Mouse (Mus musculus) embryo, embryonic 10.5 days (tissue): ENCODE results near the gene Marveld1.

Experiments used
- DNase-seq: peaks from one replicate; pipeline ENCODE4 v3.0.0-alpha.2; 2015; ENCODE audit warnings: low spot score

The Marveld1 gene

DNA sequence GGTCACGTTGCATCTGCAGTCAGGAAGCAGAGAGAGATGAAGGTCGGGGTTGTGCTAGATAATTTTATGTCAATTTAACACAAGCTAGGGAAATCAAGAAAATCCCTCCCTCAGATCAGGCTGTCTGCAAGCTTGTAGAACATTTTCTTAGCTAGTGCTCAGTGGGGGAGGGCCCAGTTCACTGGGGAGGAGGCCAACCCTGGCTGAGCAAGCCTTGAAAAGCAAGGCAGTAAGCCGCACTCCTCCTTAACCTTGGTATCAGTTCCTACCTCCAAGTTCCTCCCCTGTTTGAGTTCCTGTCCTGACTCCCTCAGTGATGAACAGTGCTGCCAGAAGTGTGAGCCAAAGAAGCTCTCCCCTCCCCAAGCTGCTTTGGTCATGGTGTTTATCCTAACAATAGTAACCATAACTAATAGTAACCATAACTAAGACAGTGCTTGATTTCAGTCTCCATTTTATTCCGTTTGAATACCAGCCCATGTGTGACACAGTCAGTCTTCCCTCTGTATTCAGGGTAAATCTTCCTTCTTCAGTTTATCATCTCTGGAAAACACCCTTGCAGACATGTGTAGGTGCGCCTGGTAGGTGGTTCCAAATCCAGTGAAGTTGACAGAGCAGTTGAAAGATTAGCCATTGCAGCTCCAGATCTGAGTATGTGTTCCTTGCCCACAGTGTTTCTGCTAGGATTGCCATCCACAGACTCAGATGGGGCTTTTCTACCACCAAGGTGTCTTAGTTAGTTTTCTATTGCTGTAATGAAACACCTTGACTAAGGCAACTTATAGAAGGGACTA, 7.3 kb upstream of the Marveld1 start:
- DNase-seq: no peak

DNA sequence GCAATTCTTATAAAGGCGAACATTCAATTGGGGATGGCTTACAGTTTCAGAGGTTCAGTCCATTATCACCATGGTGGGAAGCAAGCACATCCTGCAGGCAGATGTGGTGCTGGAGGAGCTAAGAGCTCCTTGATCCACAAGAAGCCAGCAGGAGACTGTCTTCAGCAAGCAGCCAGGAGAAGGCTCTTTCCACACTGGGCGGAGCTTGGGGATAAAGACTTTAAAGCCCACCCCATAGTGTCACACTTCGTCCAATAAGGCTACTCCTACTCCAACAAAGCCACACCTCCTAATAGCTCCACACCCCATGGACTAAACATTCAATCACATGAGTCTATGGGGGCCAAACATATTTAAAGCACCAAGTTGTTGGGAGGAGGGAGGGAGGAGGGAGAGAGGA, 5.2 kb upstream of the Marveld1 start:
- no peak for DNase-seq

GRCm38 (mm10) chr19:42142757-42143156, 4.4 kb upstream of the Marveld1 start:
- DNase-seq: no peak

- DNase-seq: no peak
Observed at GRCm38 (mm10) chr19:42144067-42144466, 3.1 kb upstream of the Marveld1 start.

GRCm38 (mm10) chr19:42144541-42145167, 2.5 kb upstream of the Marveld1 start:
- DNase-seq: peak; percentile 90

- DNase-seq: no peak
Observed at GRCm38 (mm10) chr19:42145210-42145609, 2.0 kb upstream of the Marveld1 start.

DNA sequence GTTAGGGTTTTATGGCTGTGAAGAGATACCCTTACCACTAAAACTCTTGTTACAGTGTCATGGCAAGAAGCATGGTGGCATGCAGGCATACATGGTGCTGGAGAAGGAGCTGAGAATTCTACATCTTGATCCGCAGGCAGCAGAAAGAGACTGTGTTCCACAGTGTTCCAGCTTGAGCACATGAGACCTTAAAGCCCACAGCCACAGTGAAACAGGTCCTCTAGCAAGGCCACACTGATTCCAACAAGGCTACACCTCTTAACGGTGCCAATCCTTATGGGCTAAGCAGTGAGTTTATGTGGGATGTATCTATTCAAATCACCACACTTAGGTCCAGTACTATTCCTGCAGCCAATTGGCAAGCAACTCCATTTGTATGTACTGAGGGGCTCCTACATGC, 1.5 kb upstream of the Marveld1 start:
- DNase-seq: no peak

DNA sequence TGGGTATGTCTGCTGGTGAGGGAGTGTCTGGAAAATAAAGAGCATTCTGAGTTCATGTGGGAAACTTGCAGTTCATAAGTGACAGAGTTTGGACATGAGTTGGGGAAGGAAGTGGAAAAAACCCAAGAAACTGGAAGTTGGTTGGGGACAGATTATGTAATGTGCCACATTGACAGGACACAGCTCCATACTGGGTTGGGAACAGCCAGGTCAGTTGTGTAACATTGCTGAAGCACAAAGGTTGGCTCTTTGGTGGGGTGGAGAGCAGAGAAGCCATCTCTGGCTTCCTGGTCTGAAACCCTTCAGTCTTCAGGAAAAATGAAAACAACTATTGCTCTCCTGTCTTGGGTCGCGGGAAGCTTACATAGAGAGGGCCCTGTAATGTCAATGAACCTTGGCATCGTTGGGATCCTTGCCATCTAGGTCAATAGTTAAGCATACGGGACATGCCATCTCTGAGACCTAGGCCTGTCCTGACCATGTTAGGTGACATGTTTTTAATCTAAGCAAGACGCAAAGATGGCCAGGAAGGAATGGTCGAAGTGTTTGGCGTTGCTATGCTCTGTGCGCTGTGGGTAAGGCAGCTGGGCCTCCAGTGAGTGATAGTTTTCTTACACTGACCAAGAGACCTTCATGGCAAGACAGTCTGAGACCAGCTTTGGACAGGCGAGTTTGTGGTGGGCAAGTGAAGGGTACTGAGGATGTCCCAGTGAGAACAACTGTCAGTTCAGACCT, 757 bp upstream of the Marveld1 start:
- no peak for DNase-seq

- peak; percentile 65 for DNase-seq
Observed at GRCm38 (mm10) chr19:42147769-42148568, 769 bp downstream of the Marveld1 start.

DNA sequence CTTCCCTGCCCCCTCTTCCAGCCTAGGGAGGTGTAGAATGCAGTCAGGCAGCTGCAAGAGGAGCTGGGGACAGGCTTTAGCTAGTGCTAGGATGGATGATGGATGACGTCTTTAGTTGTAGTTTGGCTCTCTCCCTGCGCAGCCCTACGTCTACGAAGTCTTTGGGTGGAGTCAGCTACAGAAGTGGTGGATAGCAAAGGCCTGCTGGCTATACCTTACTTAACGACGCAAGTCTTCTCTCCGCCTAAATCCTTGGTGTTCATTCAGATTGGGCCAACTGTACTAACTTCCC, 1.3 kb downstream of the Marveld1 start:
- DNase-seq: no peak

GRCm38 (mm10) chr19:42151990-42152389, 4.8 kb downstream of the Marveld1 start:
- DNase-seq: peak; percentile 90

DNA sequence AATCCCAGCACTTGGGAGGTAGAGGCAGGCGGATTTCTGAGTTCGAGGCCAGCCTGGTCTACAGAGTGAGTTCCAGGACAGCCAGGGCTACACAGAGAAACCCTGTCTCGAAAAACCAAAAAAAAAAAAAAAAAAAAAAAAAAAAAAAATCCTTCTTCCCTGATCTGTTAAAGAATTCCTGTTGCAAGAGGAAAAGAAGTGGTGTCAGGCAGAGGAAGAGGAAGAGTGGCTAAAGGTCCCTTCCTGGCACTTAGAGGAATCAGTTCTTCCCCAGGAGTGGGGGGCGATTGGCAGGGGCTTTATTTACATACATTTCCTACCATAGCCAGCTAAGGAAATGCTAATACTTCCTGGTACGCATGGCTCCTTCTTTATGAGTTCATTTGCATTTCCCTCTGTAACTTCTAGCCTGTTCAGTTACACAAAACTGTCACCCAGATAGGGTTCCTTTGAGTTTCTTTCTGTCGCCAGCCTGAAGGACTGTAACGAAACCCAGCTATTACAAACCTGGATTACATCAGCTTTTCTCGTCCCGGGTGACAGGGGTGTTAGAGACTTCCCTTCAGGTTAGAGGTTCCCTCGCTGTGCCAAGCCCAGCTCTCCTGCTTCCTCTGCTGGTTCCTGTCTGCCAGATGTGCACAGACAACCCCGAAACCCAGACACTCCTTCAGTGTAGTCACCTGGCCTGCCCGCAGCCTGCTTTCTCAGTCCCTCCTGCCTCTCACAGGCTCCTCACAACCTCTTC, 10.5 kb downstream of the Marveld1 start:
- DNase-seq: no peak

- DNase-seq: peak; percentile 21
Observed at GRCm38 (mm10) chr19:42158246-42159017, 11.2 kb downstream of the Marveld1 start.

- no peak for DNase-seq
Observed at GRCm38 (mm10) chr19:42163764-42164163, 16.6 kb downstream of the Marveld1 start, which contains the start of gene Zfyve27. TSS of gene Zfyve27 (plus strand) at chr19:42163951.

GRCm38 (mm10) chr19:42164188-42164587, 17.0 kb downstream of the Marveld1 start:
- DNase-seq: no peak

DNA sequence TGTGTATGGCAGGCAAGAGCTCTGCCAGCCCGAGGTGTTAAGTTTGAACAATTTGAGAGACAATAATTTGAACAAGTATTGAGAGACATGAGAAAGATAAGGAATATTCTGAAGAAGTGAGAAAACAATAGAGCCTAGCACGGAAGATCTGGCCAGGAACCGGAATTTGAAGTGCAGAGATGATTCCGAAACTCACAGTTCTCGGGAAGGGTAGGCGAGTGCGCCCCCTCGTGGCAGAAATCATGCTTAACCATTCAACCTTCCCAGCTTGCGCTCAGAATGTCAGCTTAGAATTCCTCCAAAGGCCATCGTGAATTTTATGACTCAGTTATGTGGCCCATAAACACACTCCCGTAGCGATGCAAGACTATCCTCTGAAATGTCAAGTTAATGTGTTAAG, 18.9 kb downstream of the Marveld1 start:
- DNase-seq: peak; percentile 93

DNA sequence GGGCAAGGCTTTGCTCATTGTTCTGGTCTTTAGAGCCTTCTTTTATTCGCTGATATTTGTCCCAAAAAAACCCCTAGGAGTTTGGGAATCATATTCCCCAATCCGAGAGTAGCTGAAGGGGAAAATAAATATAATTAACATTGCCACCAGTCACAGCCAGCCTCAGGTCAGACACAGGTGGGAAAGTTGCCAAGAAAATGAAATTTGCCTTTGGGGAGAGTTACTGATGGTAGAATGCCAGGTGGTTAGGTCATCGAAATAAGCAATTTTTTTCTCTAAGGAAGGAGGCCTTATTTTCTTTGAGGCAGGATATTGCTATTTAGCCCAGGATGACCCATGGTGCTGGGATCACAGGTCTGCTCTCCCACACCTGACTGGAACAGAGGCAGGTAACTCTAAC, 19.6 kb downstream of the Marveld1 start:
- DNase-seq: no peak

- no peak for DNase-seq
Observed at GRCm38 (mm10) chr19:42167489-42167888, 20.3 kb downstream of the Marveld1 start.

GRCm38 (mm10) chr19:42169322-42169975, 22.2 kb downstream of the Marveld1 start:
- DNase-seq: no peak
